Mouse (Mus musculus) CH12.LX (cell line): ENCODE data around the gene Mafb. TPM values are rescaled to one million over a fixed set of nuclear protein-coding genes. Genes with fewer than 3 reads are reported as not detected.

Experiments used
- DNase-seq: peaks from one replicate; pipeline ENCODE4 v3.0.0-alpha.2; 2013; ENCODE audit errors: extremely low read depth
- H3K27ac ChIP-seq: 2 replicates; pipeline ENCODE4 v1.5.1; 2012; ENCODE audit warnings: low read depth, mild to moderate bottlenecking, control low read depth, moderate library complexity; ENCODE audit not compliant: insufficient read depth
- H3K27me3 ChIP-seq: replicated peaks from 2 replicates; pipeline ENCODE3; 2012; ENCODE audit warnings: inconsistent platforms
- H3K36me3 ChIP-seq, 2 experiments: replicated peaks in 1 of 2; 2 replicates each; pipeline versions ENCODE3 to v1.6.1; 2012; ENCODE audit warnings: inconsistent platforms in 1 of 2, low read length in 1 of 2, mild to moderate bottlenecking in 1 of 2, mixed read lengths in 1 of 2, moderate library complexity in 1 of 2; ENCODE audit not compliant: control insufficient read depth in 1 of 2, insufficient read depth in 1 of 2
- H3K4me1 ChIP-seq, 2 experiments: 2 replicates each; pipeline ENCODE4 v1.6.1; 2012; ENCODE audit warnings: inconsistent platforms in 1 of 2, moderate library complexity in 1 of 2; ENCODE audit not compliant: insufficient read depth in 2 of 2, control insufficient read depth in 1 of 2
- H3K4me2 ChIP-seq: 2 replicates; pipeline ENCODE4 v1.6.1; 2012; ENCODE audit warnings: low read depth, mild to moderate bottlenecking, control low read depth; ENCODE audit not compliant: poor library complexity, insufficient read depth, severe bottlenecking
- H3K4me3 ChIP-seq, 3 experiments: fragments of 150-350 bp in 1 of 3; sonication (generic) in 1 of 3; replicated peaks in 1 of 3; 2 replicates each; pipeline versions ENCODE3 to v1.5.1; 2011 to 2012; ENCODE audit warnings: low read depth in 2 of 3, low read length in 2 of 3, mild to moderate bottlenecking in 2 of 3, moderate library complexity in 2 of 3, control low read depth in 1 of 3, improper control_type of control experiment in 1 of 3, inconsistent platforms in 1 of 3, mixed read lengths in 1 of 3; ENCODE audit not compliant: poor library complexity in 1 of 3
- H3K79me2 ChIP-seq: replicated peaks from 2 replicates; pipeline ENCODE4 v1.6.1; 2012; ENCODE audit warnings: mild to moderate bottlenecking, moderate library complexity; ENCODE audit not compliant: control insufficient read depth, poor library complexity, insufficient read depth, severe bottlenecking; ENCODE audit errors: extremely low read depth
- H3K9ac ChIP-seq: 2 replicates; pipeline ENCODE4 v1.6.1; 2012; ENCODE audit warnings: low read depth, mild to moderate bottlenecking, control low read depth, moderate library complexity; ENCODE audit not compliant: insufficient read depth
- H3K9me3 ChIP-seq: replicated peaks from 2 replicates; pipeline ENCODE3; 2012; ENCODE audit warnings: low read length, inconsistent platforms, mixed read lengths
- BHLHE40 ChIP-seq: IDR thresholded peaks from 2 replicates; pipeline ENCODE4 v1.6.1; 2011; ENCODE audit warnings: mild to moderate bottlenecking, low read depth, low read length, improper control_type of control experiment
- CHD1 ChIP-seq: IDR thresholded peaks from 2 replicates; pipeline ENCODE4 v1.6.1; 2012; ENCODE audit warnings: low read depth, low read length, improper control_type of control experiment, inconsistent platforms
- CHD2 ChIP-seq: IDR thresholded peaks from 2 replicates; pipeline ENCODE4 v1.6.1; 2011; ENCODE audit warnings: low read length, improper control_type of control experiment
- CTCF ChIP-seq, 2 experiments: IDR thresholded peaks in 1 of 2; conservative IDR thresholded peaks in 1 of 2; 2 replicates each; pipeline ENCODE4 v1.5.1; 2011 to 2012; ENCODE audit warnings: low read depth in 2 of 2, low read length in 2 of 2, improper control_type of control experiment in 1 of 2, inconsistent platforms in 1 of 2, mild to moderate bottlenecking in 1 of 2, moderate library complexity in 1 of 2
- EP300 ChIP-seq: IDR thresholded peaks from 2 replicates; pipeline ENCODE4 v1.6.1; 2011; ENCODE audit warnings: low read length, improper control_type of control experiment
- ETS1 ChIP-seq: conservative IDR thresholded peaks from 2 replicates; pipeline ENCODE4 v1.6.1; 2012; ENCODE audit warnings: low read depth, mild to moderate bottlenecking, inconsistent platforms, low read length, improper control_type of control experiment, moderate library complexity
- HCFC1 ChIP-seq: IDR thresholded peaks from 2 replicates; pipeline ENCODE4 v1.6.1; 2012; ENCODE audit warnings: low read depth, mild to moderate bottlenecking, inconsistent platforms, low read length, improper control_type of control experiment
- JUN ChIP-seq: IDR thresholded peaks from 2 replicates; pipeline ENCODE4 v1.6.1; 2011; ENCODE audit warnings: low read depth, mild to moderate bottlenecking, low read length, improper control_type of control experiment, moderate library complexity; ENCODE audit not compliant: insufficient read depth
- KAT2A ChIP-seq: IDR thresholded peaks from 2 replicates; pipeline ENCODE4 v1.6.1; 2012; ENCODE audit warnings: low read length, improper control_type of control experiment, inconsistent platforms; ENCODE audit not compliant: insufficient replicate concordance
- MEF2A ChIP-seq: IDR thresholded peaks from 2 replicates; pipeline ENCODE4 v1.6.1; 2014; ENCODE audit warnings: low read depth, mild to moderate bottlenecking, inconsistent platforms, low read length, improper control_type of control experiment, borderline replicate concordance
- MYC ChIP-seq: IDR thresholded peaks from 2 replicates; pipeline ENCODE4 v1.6.1; 2011; ENCODE audit warnings: low read depth, mild to moderate bottlenecking, improper control_type of control experiment, low read length
- NRF1 ChIP-seq: IDR thresholded peaks from 2 replicates; pipeline ENCODE4 v1.6.1; 2014; ENCODE audit warnings: low read depth, mild to moderate bottlenecking, inconsistent platforms, low read length, improper control_type of control experiment, moderate library complexity
- PAX5 ChIP-seq: IDR thresholded peaks from 2 replicates; pipeline ENCODE4 v1.6.1; 2012; ENCODE audit warnings: low read length, inconsistent platforms, mixed read lengths
- POLR2A ChIP-seq: IDR thresholded peaks from 2 replicates; pipeline ENCODE4 v1.6.1; 2011; ENCODE audit warnings: low read depth, mild to moderate bottlenecking, improper control_type of control experiment, low read length
- POLR2AphosphoS2 ChIP-seq: IDR thresholded peaks from 2 replicates; pipeline ENCODE4 v1.6.1; 2011; ENCODE audit warnings: low read depth, low read length, improper control_type of control experiment
- RAD21 ChIP-seq: IDR thresholded peaks from 2 replicates; pipeline ENCODE4 v1.6.1; 2011; ENCODE audit warnings: low read depth, mild to moderate bottlenecking, low read length, improper control_type of control experiment, moderate library complexity
- TCF12 ChIP-seq: IDR thresholded peaks from 2 replicates; pipeline ENCODE4 v1.6.1; 2014; ENCODE audit warnings: low read depth, mild to moderate bottlenecking, inconsistent platforms, low read length, improper control_type of control experiment
- UBTF ChIP-seq: IDR thresholded peaks from 2 replicates; pipeline ENCODE4 v1.6.1; 2012; ENCODE audit warnings: low read depth, mild to moderate bottlenecking, inconsistent platforms, low read length, improper control_type of control experiment, moderate library complexity
- ZMIZ1 ChIP-seq: IDR thresholded peaks from 2 replicates; pipeline ENCODE4 v1.6.1; 2012; ENCODE audit warnings: low read depth, mild to moderate bottlenecking, inconsistent platforms, low read length, improper control_type of control experiment
- ZNF384 ChIP-seq: IDR thresholded peaks from 2 replicates; pipeline ENCODE4 v1.6.1; 2012; ENCODE audit warnings: low read depth, low read length, improper control_type of control experiment, inconsistent platforms
- dilution Hi-C: fragments of 300-500 bp; cut with MboI; formaldehyde crosslinking; loops from 2 replicates; pipeline ENCODE4 v1.14.3; 2020; ENCODE audit warnings: low sequenced_read_pairs; ENCODE audit not compliant: extremely low pct_unique_long_range_greater_than_20kb, extremely low pct_ligation_motif_present
- in situ Hi-C: fragments of 300-500 bp; cut with MboI; formaldehyde crosslinking; loops from 3 replicates; pipeline ENCODE4 v1.14.3; 2019; ENCODE audit warnings: low sequenced_read_pairs, low pct_ligation_motif_present, low pct_unique_long_range_greater_than_20kb, mixed read lengths
- polyA plus RNA-seq: library from polyadenylated mRNA; unstranded; fragments of >175 nt; gene quantifications from 2 replicates; pipeline ENCODE4 v1.2.1, GENCODE M21; 2012; ENCODE audit warnings: low read depth; ENCODE audit not compliant: insufficient read length
- total RNA-seq, 2 experiments: library from RNA; depleted of rRNA; stranded (reverse); fragments of 300-350 nt in 1 of 2; fragments of >200 nt in 1 of 2; gene quantifications; 2 replicates each; pipeline ENCODE4 v1.2.3; 2012 to 2014

The Mafb gene
- total and polyA plus RNA-seq, 3 experiments, result 0.04 to 0.47 (median 0.17) TPM

GRCm38 (mm10) chr2:160368422-160369357, 1.8 kb upstream of the Mafb start:
- TF ChIP-seq TCF12 (no peak), ETS1 (no peak), BHLHE40 (no peak), CHD2 (no peak), CTCF (conservative IDR thresholded peaks at IDR 0.05 in 1 of 2, IDR thresholded peaks at IDR 0.05 in 1 of 2; ENCODE audit: low read depth in 2 of 2, low read length in 2 of 2) (no peak), PAX5 (no peak), POLR2AphosphoS2 (no peak), RAD21 (no peak), CHD1 (no peak), JUN (no peak), ZMIZ1 (no peak), ZNF384 (no peak), UBTF (no peak), KAT2A (no peak), EP300 (no peak), NRF1 (no peak), HCFC1 (no peak), POLR2A (no peak), MEF2A (no peak), MYC (no peak)
- dilution Hi-C loops, result no loop called here
- H3K4me3 ChIP-seq, result no peak overlapping the region
- H3K9ac ChIP-seq, result no peak overlapping the region
- peaks cover 10% of the 10 kb centered on the region for H3K9me3 ChIP-seq
- DNase-seq, result no peak
- H3K36me3 ChIP-seq, result no peaks in the 10 kb centered on the region
- H3K4me2 ChIP-seq, result no peak overlapping the region
- in situ Hi-C loops, result loop anchor here (25.0 kb wide), 1 partner anchor 306 kb away; no protein-coding TSS in a partner anchor
- peaks cover 64% of the 10 kb centered on the region for H3K27me3 ChIP-seq
- H3K79me2 ChIP-seq, result no peaks in the 10 kb centered on the region
- peaks cover 0 to 3% of the 10 kb centered on the region in 2 experiments; a peak in 1 of 4 replicates for H3K4me1 ChIP-seq
- H3K27ac ChIP-seq, result no peak overlapping the region
